Mouse (Mus musculus): ENCODE measurements around the gene Kctd19. TPM values are rescaled to one million over a fixed set of nuclear protein-coding genes. Genes with fewer than 3 reads are reported as not detected.

Kctd19 gene
- total RNA-seq, 2 experiments from 2014 or later = 0.21 TPM; not detected in 1

DNA sequence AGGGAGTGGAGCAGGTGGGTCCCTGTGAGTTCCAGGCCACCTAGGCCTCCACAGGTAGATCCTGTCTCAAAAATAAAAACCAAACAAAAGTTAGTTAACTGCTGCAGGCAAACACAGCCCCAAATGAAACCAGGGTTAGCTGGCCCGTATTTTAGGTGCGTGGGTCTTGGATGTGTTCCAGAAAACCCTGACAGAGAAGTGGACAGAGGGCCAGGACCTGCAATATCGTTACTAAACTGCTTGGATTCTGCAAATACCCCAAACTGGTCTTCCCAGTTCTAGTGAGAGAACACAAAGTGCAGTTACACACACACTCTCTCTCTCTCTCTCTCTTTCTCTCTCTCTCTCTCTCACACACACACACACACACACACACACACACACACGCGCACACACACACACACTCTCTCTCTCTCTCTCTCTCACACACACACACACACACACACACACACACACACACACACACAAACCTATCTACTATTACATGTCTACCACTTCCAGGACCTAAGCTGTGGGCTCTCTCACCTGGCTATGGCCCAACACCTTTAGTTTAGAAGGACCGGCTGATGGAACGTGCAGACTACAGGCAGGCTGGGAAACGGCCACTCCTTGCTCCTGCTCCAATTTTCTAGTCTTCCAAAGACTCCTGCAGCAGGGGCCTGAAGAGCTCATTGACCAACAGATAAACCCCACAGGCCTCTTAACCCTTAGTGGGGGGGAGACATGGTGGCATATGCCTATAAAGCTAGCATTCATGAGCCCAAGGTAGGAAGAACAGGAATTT is 69.3 kb downstream of the Kctd19 start:
- intact Hi-C loops (cut with DNase I; ENCODE audit: low total_unique reads) = no loop called here
- no peak for DNase-seq

DNA sequence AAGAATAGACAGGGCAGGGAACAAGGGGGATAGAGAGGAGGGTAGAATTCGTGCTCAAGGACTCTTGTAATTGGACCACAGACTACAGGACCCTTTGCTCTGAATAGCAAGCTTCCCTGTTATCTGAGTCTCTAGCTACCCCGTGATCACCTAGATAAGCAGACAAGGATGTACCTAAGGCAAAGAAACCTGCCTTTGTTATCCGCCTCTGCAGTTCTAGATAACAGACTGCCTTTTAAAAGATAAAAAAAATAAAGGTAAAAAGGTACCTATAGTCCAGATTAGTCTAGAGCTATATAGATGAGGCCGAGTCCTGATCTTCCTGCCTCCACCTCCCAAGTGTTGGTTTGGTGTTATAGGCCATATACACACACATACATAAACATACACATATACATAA is 70.5 kb downstream of the Kctd19 start:
- intact Hi-C loops (cut with DNase I; ENCODE audit: low total_unique reads) = no loop called here
- DNase-seq = no peak

DNA sequence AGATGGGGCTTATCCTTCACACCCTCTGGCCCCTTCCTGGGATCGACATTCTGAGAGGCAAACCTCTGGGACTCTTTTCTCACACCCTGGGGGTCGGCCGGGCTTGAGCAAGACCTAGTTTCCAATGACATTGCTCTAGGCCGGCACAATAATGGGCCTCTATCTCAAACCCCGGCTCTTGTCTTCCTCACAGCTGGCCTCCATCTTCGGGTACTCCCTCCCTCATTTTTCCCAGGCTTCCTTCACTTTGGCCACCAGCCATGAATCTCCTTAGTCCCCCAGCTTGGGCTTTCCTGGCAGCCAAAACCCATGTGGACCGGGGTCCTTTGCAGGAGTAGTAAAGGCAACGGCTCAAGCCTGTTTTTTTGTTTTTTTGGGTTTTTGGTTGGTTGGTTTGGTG is 71.9 kb downstream of the Kctd19 start:
- intact Hi-C loops (cut with DNase I; ENCODE audit: low total_unique reads) = no loop called here
- no peak for DNase-seq

DNA sequence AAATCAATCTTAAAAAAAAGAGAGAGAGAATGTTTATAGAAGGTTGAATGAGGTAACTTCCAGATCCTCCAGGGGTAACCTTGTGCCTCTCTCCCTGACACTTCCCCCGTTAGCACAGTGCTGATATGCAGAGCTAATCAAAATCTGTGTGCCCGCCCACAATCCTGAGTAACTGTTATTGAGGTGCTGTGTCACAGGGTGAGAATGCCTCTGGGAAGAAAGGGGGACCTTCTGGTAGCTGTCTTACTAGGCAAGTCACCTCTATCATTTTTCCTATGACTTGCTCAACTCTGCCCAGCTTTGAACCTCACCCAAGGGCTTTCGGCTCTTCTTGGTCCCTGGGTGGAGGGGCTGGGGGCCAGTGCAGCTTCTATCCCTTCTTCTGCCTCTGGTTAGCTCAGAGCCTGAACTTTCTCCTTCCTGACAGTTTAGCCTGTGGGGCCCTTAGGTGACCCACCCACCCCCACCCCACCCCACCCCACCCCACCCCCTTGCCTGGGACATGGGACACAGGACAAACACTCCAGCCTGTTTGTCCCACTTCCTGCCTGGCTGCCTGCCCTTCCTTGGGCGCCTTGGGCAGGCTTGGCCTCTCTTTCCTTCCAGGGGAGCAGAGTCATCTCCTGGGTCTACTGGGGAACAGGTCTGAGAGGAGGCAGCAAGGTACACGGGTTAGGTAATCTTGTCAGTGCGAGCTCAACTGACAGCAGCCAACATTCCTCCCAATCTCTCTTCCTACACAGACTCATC is 73.2 kb downstream of the Kctd19 start:
- DNase-seq = no peak
- intact Hi-C loops (cut with DNase I; ENCODE audit: low total_unique reads) = no loop called here

DNA sequence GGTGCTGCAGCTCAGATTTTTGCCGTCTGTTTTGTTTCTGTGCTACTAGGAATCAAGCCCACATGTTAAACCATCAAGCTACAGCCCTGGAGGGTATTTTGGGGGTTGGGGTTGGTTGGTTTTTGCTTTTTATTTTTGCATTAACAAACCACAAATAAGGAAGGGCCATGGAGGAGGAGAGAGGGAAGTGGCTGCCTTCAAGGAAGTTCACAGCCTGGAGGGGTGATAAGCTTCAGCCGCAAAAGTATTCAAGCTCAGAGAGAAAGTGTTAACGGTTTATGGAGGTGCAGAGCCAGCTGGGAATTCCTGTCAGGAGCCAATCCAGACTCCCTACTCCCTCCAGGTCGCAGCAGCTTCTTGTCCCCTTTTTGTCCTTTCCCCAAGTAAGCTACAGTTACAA is 74.3 kb downstream of the Kctd19 start:
- intact Hi-C loops (cut with DNase I; ENCODE audit: low total_unique reads) = no loop called here
- DNase-seq = no peak

DNA sequence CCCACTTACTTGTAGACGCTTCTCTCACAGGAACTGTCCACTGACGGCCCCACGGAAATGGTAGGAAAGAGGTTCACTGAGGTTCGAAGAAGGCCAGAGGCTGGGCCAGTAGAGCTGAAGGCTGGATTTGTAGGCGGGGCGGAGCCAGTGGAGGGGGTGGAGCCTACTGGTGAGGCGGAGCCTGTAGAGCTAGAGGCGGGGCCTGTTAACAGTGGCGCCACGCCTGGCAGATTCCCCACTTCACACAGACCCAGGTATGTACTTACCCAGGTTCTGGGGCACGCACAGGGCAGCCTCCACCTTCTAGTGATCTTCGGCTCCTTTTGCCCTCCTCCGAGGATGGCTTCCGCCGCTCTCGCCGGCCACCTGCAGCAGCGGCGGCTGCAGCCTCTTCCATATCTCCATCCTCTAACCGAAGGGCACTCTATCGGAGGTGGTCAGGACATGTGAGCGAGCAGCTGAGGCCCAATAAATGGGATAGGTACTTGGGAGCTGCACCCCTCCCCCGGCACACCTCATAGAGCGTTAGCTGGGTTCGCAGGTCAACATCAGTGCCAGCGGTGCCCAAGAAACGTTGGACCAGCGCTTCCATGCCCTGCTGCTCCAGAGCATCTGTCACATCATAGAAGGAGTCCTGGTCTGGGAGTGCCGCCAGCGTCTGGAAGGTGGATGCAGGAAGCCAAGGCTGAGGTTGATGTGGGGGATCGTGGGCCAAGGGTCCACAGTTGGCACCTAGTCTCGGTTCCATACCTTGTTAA is 76.8 kb downstream of the Kctd19 start:
- no peak for DNase-seq
- intact Hi-C loops (cut with DNase I; ENCODE audit: low total_unique reads) = no loop called here

Other genes starting within 250 kb of the Kctd19 start
- 10 to 100 TPM; 37.2 TPM for gene Cbfb, start 242.8 kb downstream of the Kctd19 start, total RNA-seq (2021)
- 10 to 100 TPM; 14.6 to 18.7 TPM for gene D230025D16Rik, start 188.4 kb downstream of the Kctd19 start, total RNA-seq (2021)
- 1 to 10 TPM; 5.1 to 6.1 TPM for gene B3gnt9, start 158.3 kb downstream of the Kctd19 start, total RNA-seq (2021)
- gene Tradd, start 148.9 kb downstream of the Kctd19 start, total RNA-seq (2021) = 1 to 10 TPM; 2.8 to 3.9 TPM
- 1 to 10 TPM; 1.3 TPM for gene Fbxl8, start 148.9 kb downstream of the Kctd19 start, total RNA-seq (2021)
- gene Hsf4, start 143.7 kb downstream of the Kctd19 start, total RNA-seq (2021) = 1 to 10 TPM in 1 of 2 experiments, under 1 TPM in 1; 0.95 to 1.4 TPM
- 10 to 100 TPM; 24.1 to 27.3 TPM for gene Nol3, start 137.4 kb downstream of the Kctd19 start, total RNA-seq (2021)
- 1 to 10 TPM in 1 of 2 experiments, under 1 TPM in 1; 0.84 to 1.3 TPM for gene 4931428F04Rik, start 123.6 kb downstream of the Kctd19 start, total RNA-seq (2021)
- gene Exoc3l, start 117.4 kb downstream of the Kctd19 start, total RNA-seq (2021) = 1 to 10 TPM; 3.4 to 3.7 TPM
- 10 to 100 TPM; 15.4 to 17.2 TPM for gene E2f4, start 115.8 kb downstream of the Kctd19 start, total RNA-seq (2021)
- gene Elmo3, start 107.9 kb downstream of the Kctd19 start, total RNA-seq (2021) = under 1 TPM; 0.40 to 0.45 TPM
- 1 to 10 TPM in 1 of 2 experiments, under 1 TPM in 1; 0.76 to 1.6 TPM for gene Lrrc29, start 87.2 kb downstream of the Kctd19 start, total RNA-seq (2021)
- 10 to 100 TPM; 20.6 to 21.5 TPM for gene Tmem208, start 87.1 kb downstream of the Kctd19 start, total RNA-seq (2021)
- gene Fhod1, start 65.5 kb downstream of the Kctd19 start, total RNA-seq (2021) = 10 to 100 TPM; 12.1 to 15.6 TPM
- gene Slc9a5, start 64.7 kb downstream of the Kctd19 start, total RNA-seq (2021) = 1 to 10 TPM in 1 of 2 experiments, under 1 TPM in 1; 0.84 to 1.0 TPM
- under 1 TPM; 0.07 to 0.08 TPM for gene Plekhg4, start 40.2 kb downstream of the Kctd19 start, total RNA-seq (2021)
- gene Lrrc36, start 69 bp upstream of the Kctd19 start, total RNA-seq (2021) = under 1 TPM; 0.53 to 0.97 TPM
- 100 to 1,000 TPM; 191 to 254 TPM for gene Tppp3, start 58.0 kb upstream of the Kctd19 start, total RNA-seq (2021)
- 10 to 100 TPM; 10.1 to 11.2 TPM for gene Zdhhc1, start 83.4 kb upstream of the Kctd19 start, total RNA-seq (2021)
- 1 to 10 TPM; 1.9 to 2.1 TPM for gene Hsd11b2, start 105.3 kb upstream of the Kctd19 start, total RNA-seq (2021)
- 10 to 100 TPM; 43.2 to 44.7 TPM for gene Atp6v0d1, start 152.5 kb upstream of the Kctd19 start, total RNA-seq (2021)
- gene Ripor1, start 191.8 kb upstream of the Kctd19 start, total RNA-seq (2021) = 10 to 100 TPM; 18.9 to 20.6 TPM
- gene Ctcf, start 223.1 kb upstream of the Kctd19 start, total RNA-seq (2021) = 10 to 100 TPM; 34.5 TPM
- gene Agrp, start 223.9 kb upstream of the Kctd19 start, total RNA-seq (2021) = 1 to 10 TPM in 1 of 2 experiments, under 1 TPM in 1; 0.73 to 1.7 TPM